Mouse (Mus musculus): ENCODE measurements around the gene Plxnb1. TPM values are rescaled to one million over a fixed set of nuclear protein-coding genes. Genes with fewer than 3 reads are reported as not detected.

Plxnb1 gene
- total RNA-seq (2023) = under 1 TPM; 0.11 to 0.68 TPM

GRCm38 (mm10) chr9:109095137-109095982, at the start of gene Plxnb1:
TSS of gene Plxnb1 (plus strand) at chr9:109095389.

GRCm38 (mm10) chr9:109059136-109059903, 35.9 kb upstream of the Plxnb1 start, which contains the start of gene Trex1:
TSS of gene Trex1 (minus strand) at chr9:109059734.

GRCm38 (mm10) chr9:109073661-109074573, 21.3 kb upstream of the Plxnb1 start, which contains the start of gene Atrip:
TSS of gene Atrip (minus strand) at chr9:109074124.

GRCm38 (mm10) chr9:109082124-109082800, 12.9 kb upstream of the Plxnb1 start, which contains the start of the genes Ccdc51 and Tma7:
TSS of gene Ccdc51 (plus strand) at chr9:109082493.
TSS of gene Tma7 (minus strand) at chr9:109082587.

GRCm38 (mm10) chr9:109161941-109162340, 66.8 kb downstream of the Plxnb1 start, which contains the start of gene Fbxw21:
TSS of gene Fbxw21 (minus strand) at chr9:109162041.

Other genes starting within 250 kb of the Plxnb1 start
- gene Slc26a6, start 242.1 kb upstream of the Plxnb1 start, total RNA-seq (2023) = 10 to 100 TPM in 1 of 2 experiments, 1 to 10 TPM in 1; 9.6 to 14.2 TPM
- not detected for gene Tmem89, start 180.8 kb upstream of the Plxnb1 start, total RNA-seq (2023)
- 100 to 1,000 TPM; 143 to 152 TPM for gene Uqcrc1, start 158.8 kb upstream of the Plxnb1 start, total RNA-seq (2023)
- gene Col7a1, start 141.8 kb upstream of the Plxnb1 start, total RNA-seq (2023) = 1 to 10 TPM; 2.2 to 2.6 TPM
- not detected for gene Ucn2, start 109.4 kb upstream of the Plxnb1 start, total RNA-seq (2023)
- 100 to 1,000 TPM; 152 to 163 TPM for gene Pfkfb4, start 103.6 kb upstream of the Plxnb1 start, total RNA-seq (2023)
- gene Shisa5, start 56.8 kb upstream of the Plxnb1 start, total RNA-seq (2023) = 100 to 1,000 TPM; 192 to 213 TPM
- gene Trex1, start 35.7 kb upstream of the Plxnb1 start, total RNA-seq (2023) = 10 to 100 TPM; 47.7 to 51.9 TPM
- gene Atrip, start 21.3 kb upstream of the Plxnb1 start, total RNA-seq (2023) = 10 to 100 TPM; 10.4 to 10.5 TPM
- gene Ccdc51, start 12.9 kb upstream of the Plxnb1 start, total RNA-seq (2023) = 1 to 10 TPM; 5.2 to 8.0 TPM
- gene Tma7, start 12.8 kb upstream of the Plxnb1 start, total RNA-seq (2023) = 100 to 1,000 TPM; 243 to 254 TPM
- not detected for gene Fbxw21, start 66.7 kb downstream of the Plxnb1 start, total RNA-seq (2023)
- gene Fbxw13, start 100.6 kb downstream of the Plxnb1 start, total RNA-seq (2023) = not detected
- not detected for gene Fbxw20, start 139.4 kb downstream of the Plxnb1 start, total RNA-seq (2023)
- not detected for gene Fbxw14, start 192.3 kb downstream of the Plxnb1 start, total RNA-seq (2023)
- not detected for gene Fbxw28, start 244.3 kb downstream of the Plxnb1 start, total RNA-seq (2023)